Mouse (Mus musculus) kidney, adult 10 weeks (tissue): Measurements from ENCODE around the gene Gm9046. TPM values are rescaled to one million over a fixed set of nuclear protein-coding genes. Genes with fewer than 3 reads are reported as not detected.

ENCODE experiments used
- polyA plus RNA-seq: library from polyadenylated mRNA; stranded (reverse); fragments of 350-450 nt; fragmentation: Illumina TruSeq; extraction: RNeasy Lipid Tissue Mini Kit (QIAGEN cat#74804); gene quantifications from one replicate; pipeline ENCODE4 v1.2.3, GENCODE M21; 2014; ENCODE audit warnings: low read depth, low replicate concordance

The Gm9046 gene
- not detected for polyA plus RNA-seq

DNA sequence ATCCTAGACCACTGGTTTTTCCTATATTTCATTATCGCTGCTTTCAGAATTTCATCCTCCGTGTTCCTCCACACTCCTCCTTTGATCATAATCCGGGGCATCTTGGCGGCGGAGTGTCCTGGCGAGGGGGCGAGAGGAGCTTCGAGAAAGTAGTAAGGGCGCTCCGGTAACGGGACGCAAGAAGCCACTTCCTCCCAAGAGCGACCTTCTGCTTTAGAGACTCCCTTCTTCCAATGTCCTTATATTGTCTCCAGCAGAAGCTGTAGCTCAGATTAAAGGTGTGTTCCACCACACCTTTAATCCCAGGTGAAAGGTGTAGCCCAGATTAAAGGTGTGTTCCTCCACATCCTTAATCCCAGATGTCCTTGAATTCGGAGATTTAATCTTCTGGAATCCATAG lies at the start of gene Gm9046:
TSS of gene Gm9046 (minus strand) at position 101 of the 400 bp plus-strand sequence.

DNA sequence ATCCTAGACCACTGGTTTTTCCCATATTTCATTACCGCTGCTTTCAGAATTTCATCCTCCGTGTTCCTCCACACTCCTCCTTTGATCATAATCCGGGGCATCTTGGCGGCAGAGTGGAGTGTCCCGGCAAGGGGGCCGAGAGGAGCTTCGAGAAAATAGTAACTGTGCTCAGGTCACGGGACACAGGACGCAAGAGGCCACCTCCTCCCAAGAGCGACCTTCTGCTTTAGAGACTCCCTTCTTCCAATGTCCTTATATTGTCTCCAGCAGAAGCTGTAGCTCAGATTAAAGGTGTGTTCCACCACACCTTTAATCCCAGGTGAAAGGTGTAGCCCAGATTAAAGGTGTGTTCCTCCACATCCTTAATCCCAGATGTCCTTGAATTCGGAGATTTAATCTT lies 10.9 kb upstream of the Gm9046 start, which contains the start of gene Gm9049:
TSS of gene Gm9049 (minus strand) at position 101 of the 400 bp plus-strand sequence.

DNA sequence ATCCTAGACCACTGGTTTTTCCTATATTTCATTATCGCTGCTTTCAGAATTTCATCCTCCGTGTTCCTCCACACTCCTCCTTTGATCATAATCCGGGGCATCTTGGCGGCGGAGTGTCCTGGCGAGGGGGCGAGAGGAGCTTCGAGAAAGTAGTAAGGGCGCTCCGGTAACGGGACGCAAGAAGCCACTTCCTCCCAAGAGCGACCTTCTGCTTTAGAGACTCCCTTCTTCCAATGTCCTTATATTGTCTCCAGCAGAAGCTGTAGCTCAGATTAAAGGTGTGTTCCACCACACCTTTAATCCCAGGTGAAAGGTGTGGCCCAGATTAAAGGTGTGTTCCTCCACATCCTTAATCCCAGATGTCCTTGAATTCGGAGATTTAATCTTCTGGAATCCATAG lies 5.5 kb upstream of the Gm9046 start, which contains the start of gene Gm9048:
TSS of gene Gm9048 (minus strand) at position 101 of the 400 bp plus-strand sequence.

DNA sequence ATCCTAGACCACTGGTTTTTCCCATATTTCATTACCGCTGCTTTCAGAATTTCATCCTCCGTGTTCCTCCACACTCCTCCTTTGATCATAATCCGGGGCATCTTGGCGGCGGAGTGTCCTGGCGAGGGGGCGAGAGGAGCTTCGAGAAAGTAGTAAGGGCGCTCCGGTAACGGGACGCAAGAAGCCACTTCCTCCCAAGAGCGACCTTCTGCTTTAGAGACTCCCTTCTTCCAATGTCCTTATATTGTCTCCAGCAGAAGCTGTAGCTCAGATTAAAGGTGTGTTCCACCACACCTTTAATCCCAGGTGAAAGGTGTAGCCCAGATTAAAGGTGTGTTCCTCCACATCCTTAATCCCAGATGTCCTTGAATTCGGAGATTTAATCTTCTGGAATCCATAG lies 5.3 kb downstream of the Gm9046 start, which contains the start of gene Gm9045:
TSS of gene Gm9045 (minus strand) at position 101 of the 400 bp plus-strand sequence.

GRCm38 (mm10) chr10:118332308-118332707 lies 10.7 kb downstream of the Gm9046 start, which contains the start of gene Gm9044:
Gm9044 (minus strand) TSS chr10:118332408.

GRCm38 (mm10) chr10:118326869-118327268 lies 16.2 kb downstream of the Gm9046 start, which contains the start of gene Gm9040:
Gm9040 (minus strand) TSS chr10:118326969.

GRCm38 (mm10) chr10:118294938-118295337 lies 48.1 kb downstream of the Gm9046 start, which contains the start of gene Iltifb:
Iltifb (minus strand) TSS chr10:118295038.

Other genes with a start within 250 kb of the Gm9046 start
- 6.1 TPM for gene Mdm1, start 201.4 kb downstream of the Gm9046 start, polyA plus RNA-seq
- not detected for gene Il22, start 138.3 kb downstream of the Gm9046 start, polyA plus RNA-seq
- not detected for gene Gm32717, start 102.5 kb downstream of the Gm9046 start, polyA plus RNA-seq
- not detected for gene Gm32802, start 84.6 kb downstream of the Gm9046 start, polyA plus RNA-seq
- gene Iltifb, start 48.2 kb downstream of the Gm9046 start, polyA plus RNA-seq, result not detected
- not detected for gene Gm9040, start 16.3 kb downstream of the Gm9046 start, polyA plus RNA-seq
- not detected for gene Gm9044, start 10.8 kb downstream of the Gm9046 start, polyA plus RNA-seq
- not detected for gene Gm9045, start 5.4 kb downstream of the Gm9046 start, polyA plus RNA-seq
- not detected for gene Gm9048, start 5.4 kb upstream of the Gm9046 start, polyA plus RNA-seq
- not detected for gene Gm9049, start 10.8 kb upstream of the Gm9046 start, polyA plus RNA-seq
- gene Ifng, start 97.8 kb upstream of the Gm9046 start, polyA plus RNA-seq, result not detected